8 mouse cellular contexts compared by ENCODE assay signal in the genomic region with DNA sequence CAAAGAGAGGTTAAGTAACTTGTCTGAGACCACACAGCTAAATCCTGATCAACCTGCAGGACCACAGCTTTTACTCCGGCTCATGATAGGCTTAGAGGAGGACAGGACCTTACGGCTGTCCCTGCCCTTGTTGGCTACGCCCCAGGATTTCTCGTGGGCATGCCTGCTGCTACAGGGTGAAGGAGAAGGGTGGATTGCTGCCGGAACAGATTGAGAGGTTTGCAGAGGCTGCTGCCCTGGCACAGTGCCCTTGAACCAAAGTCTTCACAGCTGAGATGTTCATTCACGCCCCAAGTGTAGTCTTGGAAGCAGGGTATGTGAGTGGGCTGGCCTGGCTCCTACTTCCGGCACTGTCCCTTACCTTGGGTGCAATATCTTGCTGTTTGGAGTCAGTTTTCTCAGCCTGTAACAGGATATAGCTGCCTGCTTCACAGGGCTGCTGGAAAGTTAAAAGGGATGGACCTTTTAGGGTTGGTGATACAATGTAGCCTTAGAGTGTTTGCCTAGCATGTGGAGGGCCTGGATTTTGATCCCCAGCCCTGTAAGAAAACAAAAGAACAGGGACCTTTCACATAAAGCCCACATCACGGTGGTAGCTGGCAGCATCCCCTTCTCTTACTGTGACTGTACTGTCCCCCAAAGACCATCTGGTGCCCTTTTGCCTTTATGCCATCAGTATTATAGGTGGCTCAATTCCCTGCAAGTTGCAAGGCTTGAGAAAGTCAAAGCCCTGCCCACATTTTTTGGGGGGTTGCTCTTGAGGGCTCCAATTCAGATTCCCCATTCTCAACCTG. TPM values are rescaled to one million over a fixed set of nuclear protein-coding genes. Genes with fewer than 3 reads are reported as not detected.
A peak's percentile ranks its signal among the peaks of the same experiment; 100 is the strongest.
DNase-seq lines count a peak whose midpoint lies in the region; ATAC-seq and TF ChIP-seq lines count a peak whose summit lies in the region.

No protein-coding gene starts in this region.

- H3K9ac ChIP-seq in hindbrain, embryonic 11.5 days (ENCODE audit: low read depth, low read length), result no peak overlapping the region

- no peak for TF ChIP-seq CTCF in cerebellum, adult 2 months (IDR thresholded peaks at IDR 0.05; ENCODE audit: borderline replicate concordance, insufficient read depth, low read depth, low read length)

- H3K9me3 ChIP-seq in hindbrain, embryonic 11.5 days (ENCODE audit: control insufficient read depth, low read length), result no peaks in the 10 kb centered on the region
- H3K9me3 ChIP-seq in midbrain, embryonic 10.5 days (replicated peaks), result no peaks in the 10 kb centered on the region

- no peaks in the 10 kb centered on the region for H3K27me3 ChIP-seq in cerebellum, adult 2 months (ENCODE audit: control insufficient read depth, insufficient read depth, low read length)
- H3K27me3 ChIP-seq in hindbrain, embryonic 11.5 days (ENCODE audit: control insufficient read depth, insufficient read depth, low read length), result no peaks in the 10 kb centered on the region
- peaks cover 17% of the 10 kb centered on the region for H3K27me3 ChIP-seq in midbrain, embryonic 10.5 days (ENCODE audit: low read depth, poor library complexity, severe bottlenecking)

- TF ChIP-seq POLR2A in cerebellum, adult 2 months (IDR thresholded peaks at IDR 0.05; ENCODE audit: borderline replicate concordance, insufficient read depth, low read length), result no peak

- H3K27ac ChIP-seq in cerebellum, adult 2 months (ENCODE audit: insufficient read depth, low read length), result peak overlapping the region; percentile 20
- peak overlapping the region; percentile 90 for H3K27ac ChIP-seq in hindbrain, embryonic 11.5 days (ENCODE audit: low read depth, low read length)
- H3K27ac ChIP-seq in midbrain, embryonic 10.5 days (replicated peaks), result peak overlapping the region; percentile 78

- no peak for ATAC-seq in hindbrain, embryonic 11.5 days (ENCODE audit: low FRiP score)

- no peaks in the 10 kb centered on the region for H3K36me3 ChIP-seq in hindbrain, embryonic 11.5 days (ENCODE audit: control insufficient read depth, insufficient read depth, low read length)
- H3K36me3 ChIP-seq in midbrain, embryonic 10.5 days, result no peaks in the 10 kb centered on the region

- peak; percentile 29 for DNase-seq in heart, postnatal 4 days
- DNase-seq in heart, adult 9 months (ENCODE audit: low spot score in 2 of 2), result no peak
- DNase-seq in cerebellum, adult 2 months, result peak; percentile 68 to 69
- DNase-seq in hindbrain, embryonic 11.5 days (ENCODE audit: low spot score), result no peak
- DNase-seq in midbrain, embryonic 10.5 days (ENCODE audit: low spot score), result no peak
- no peak for DNase-seq in liver
- no peak for DNase-seq in spleen, postnatal 36 days (ENCODE audit: low spot score in 2 of 2)
- DNase-seq in frontal cortex, postnatal 36 days (ENCODE audit: low spot score in 2 of 2), result no peak

- 14% methylated on average over 8 of the region's 8 CpGs for WGBS in cerebellum, adult 2 months
- 77% methylated on average over 8 of the region's 8 CpGs for WGBS in hindbrain, embryonic 11.5 days
- 83% methylated on average over 8 of the region's 8 CpGs for WGBS in midbrain, embryonic 10.5 days

- no peak overlapping the region for H3K4me2 ChIP-seq in hindbrain, embryonic 11.5 days (replicated peaks; ENCODE audit: low read depth, low read length)

- H3K4me1 ChIP-seq in cerebellum, adult 2 months (ENCODE audit: control insufficient read depth, insufficient read depth, low read length), result peaks cover 43% of the 10 kb centered on the region
- peaks cover 25% of the 10 kb centered on the region for H3K4me1 ChIP-seq in hindbrain, embryonic 11.5 days (replicated peaks; ENCODE audit: control insufficient read depth, insufficient read depth, low read length)
- peaks cover 63% of the 10 kb centered on the region for H3K4me1 ChIP-seq in midbrain, embryonic 10.5 days

- H3K4me3 ChIP-seq in cerebellum, adult 2 months (replicated peaks; ENCODE audit: insufficient read depth, low read depth, low read length), result no peak overlapping the region
- no peak overlapping the region for H3K4me3 ChIP-seq in hindbrain, embryonic 11.5 days (ENCODE audit: low read depth, low read length)
- no peak overlapping the region for H3K4me3 ChIP-seq in midbrain, embryonic 10.5 days

RNA-seq across cellular contexts. Expression of a gene that starts 18.0 kb away (rescaled TPM):
- total RNA-seq in heart, postnatal 4 days (2021), result 1 to 10 TPM; 2.1 to 3.0 TPM
- 165 and 168 TPM in 2 replicates for polyA plus RNA-seq in cerebellum, adult 2 months (2012; rRNA removed)
- polyA plus RNA-seq in hindbrain, embryonic 11.5 days (2014; fragmentation: Nextera tagmentation; extraction: Ambion mirVana), result 45.9 and 68.9 TPM in 2 replicates
- polyA plus RNA-seq in midbrain, embryonic 10.5 days (2016; fragmentation: Nextera tagmentation; extraction: Ambion mirVana), result 14.2 and 34.9 TPM in 2 replicates

RNA-seq across cellular contexts. Expression of a gene that starts 55.1 kb away (rescaled TPM):
- total RNA-seq in heart, postnatal 4 days (2021), result 1 to 10 TPM; 1.9 to 2.0 TPM
- polyA plus RNA-seq in cerebellum, adult 2 months (2012; rRNA removed), result 5.3 and 6.1 TPM in 2 replicates
- polyA plus RNA-seq in hindbrain, embryonic 11.5 days (2014; fragmentation: Nextera tagmentation; extraction: Ambion mirVana), result 1.3 TPM in 2 replicates
- polyA plus RNA-seq in midbrain, embryonic 10.5 days (2016; fragmentation: Nextera tagmentation; extraction: Ambion mirVana), result 1.2 and 1.6 TPM in 2 replicates

Comparison
In these comparisons a context has a peak if more than half of its experiments do, and no peak if none do; other contexts are left out.
1. DNase-seq: peak in heart, postnatal 4 days (single experiment) and cerebellum, adult 2 months (2 of 2); none in heart, adult 9 months (0 of 2), hindbrain, embryonic 11.5 days (single experiment), midbrain, embryonic 10.5 days (single experiment), liver (single experiment), spleen, postnatal 36 days (0 of 2) and frontal cortex, postnatal 36 days (0 of 2).
2. H3K27ac ChIP-seq: peak in every context shown above with its lines; median percentile 90 in hindbrain, embryonic 11.5 days; 78 in midbrain, embryonic 10.5 days; 20 in cerebellum, adult 2 months.